Mouse (Mus musculus) spleen, adult 2 months (tissue): ENCODE data around the gene Unc93b1. TPM values are rescaled to one million over a fixed set of nuclear protein-coding genes. Genes with fewer than 3 reads are reported as not detected.
"Not testable (repeated sequence)": the region's sequence is repeated elsewhere in the genome, so short reads cannot be mapped to it uniquely, and the experiment has no call there.

Experiments used
- DNase-seq, 2 experiments: peaks; one replicate each; pipeline versions ENCODE4 v3.0.0 to v3.0.0-alpha.2; 2012 to 2021; ENCODE audit warnings: low spot score in 2 of 2, low read depth in 1 of 2
- H3K27ac ChIP-seq: fragments of 200-500 bp; 2 replicates; pipeline ENCODE4 v1.5.1; 2012; ENCODE audit warnings: low read length, inconsistent platforms; ENCODE audit not compliant: insufficient read depth
- H3K27me3 ChIP-seq: fragments of 200-500 bp; 2 replicates; pipeline ENCODE4 v1.6.1; 2012; ENCODE audit warnings: mild to moderate bottlenecking, moderate library complexity, low read length, inconsistent platforms; ENCODE audit not compliant: control insufficient read depth, insufficient read depth
- H3K36me3 ChIP-seq: fragments of 200-500 bp; 2 replicates; pipeline ENCODE4 v1.6.1; 2012; ENCODE audit warnings: mild to moderate bottlenecking, low read length, inconsistent platforms; ENCODE audit not compliant: control insufficient read depth, insufficient read depth
- H3K4me1 ChIP-seq: fragments of 200-500 bp; 2 replicates; pipeline ENCODE4 v1.6.1; 2011; ENCODE audit warnings: inconsistent platforms; ENCODE audit not compliant: control insufficient read depth, insufficient read depth, insufficient read length
- H3K4me3 ChIP-seq: fragments of 200-500 bp; 2 replicates; pipeline ENCODE4 v1.5.1; 2011; ENCODE audit warnings: mild to moderate bottlenecking, inconsistent platforms; ENCODE audit not compliant: insufficient read depth, insufficient read length; ENCODE audit errors: extremely low read depth
- CTCF ChIP-seq: fragments of 200-500 bp; IDR thresholded peaks from 2 replicates; pipeline ENCODE4 v1.5.1; 2011; ENCODE audit warnings: mild to moderate bottlenecking, inconsistent platforms; ENCODE audit not compliant: insufficient read depth, insufficient read length, insufficient replicate concordance; ENCODE audit errors: extremely low read depth
- POLR2A ChIP-seq: fragments of 200-500 bp; IDR thresholded peaks from 2 replicates; pipeline ENCODE4 v1.6.1; 2011; ENCODE audit warnings: low read depth, low read length, inconsistent platforms
- WGBS: fragments of 180-500 bp; shearing (Covaris S2); methylation state at CpG from one replicate; pipeline ENCODE4 v1.1.7; 2018; 5-methylcytosine and 5-hydroxymethylcytosine counted together
- polyA plus RNA-seq: library from polyadenylated mRNA; depleted of rRNA; stranded (reverse); fragments of >200 nt; gene quantifications from 2 replicates; pipeline ENCODE4 v1.2.3, GENCODE M21; 2012

The Unc93b1 gene
- polyA plus RNA-seq, 1 experiment: 753 TPM

GRCm38 (mm10) chr19:3952099-3952498 is 17.1 kb downstream of the Unc93b1 start:
- H3K4me1 ChIP-seq: no peaks in the 10 kb centered on the region
- DNase-seq: no peak
- 65% methylated on average over 1 of the region's 1 CpGs for WGBS
- TF ChIP-seq POLR2A: no peak
- TF ChIP-seq CTCF: no peak
- no peak overlapping the region for H3K27ac ChIP-seq
- H3K27me3 ChIP-seq: no peaks in the 10 kb centered on the region
- H3K36me3 ChIP-seq: peaks cover 26% of the 10 kb centered on the region
- H3K4me3 ChIP-seq: no peak overlapping the region

GRCm38 (mm10) chr19:3955033-3955432 is 20.0 kb downstream of the Unc93b1 start:
- no peak for TF ChIP-seq POLR2A
- TF ChIP-seq CTCF: no peak
- H3K27ac ChIP-seq: no peak overlapping the region
- WGBS: 75% methylated on average over 3 of the region's 3 CpGs

GRCm38 (mm10) chr19:3955804-3956203 is 20.8 kb downstream of the Unc93b1 start:
- Histone ChIP-seq H3K27me3 (no peaks in the 10 kb centered on the region), H3K4me3 (no peak overlapping the region), H3K27ac (no peak overlapping the region), H3K4me1 (no peaks in the 10 kb centered on the region), H3K36me3 (no peaks in the 10 kb centered on the region)
- 89% methylated on average over 4 of the region's 4 CpGs for WGBS
- TF ChIP-seq POLR2A (no peak), CTCF (no peak)
- no peak for DNase-seq

More at GRCm38 (mm10) chr19:3955033-3955432, 20.0 kb downstream of the Unc93b1 start:
- H3K4me3 ChIP-seq: no peak overlapping the region
- no peak for DNase-seq
- H3K27me3 ChIP-seq: no peaks in the 10 kb centered on the region
- peaks cover 2% of the 10 kb centered on the region; the same call in 1 of the 2 replicates for H3K36me3 ChIP-seq
- no peaks in the 10 kb centered on the region for H3K4me1 ChIP-seq

DNA sequence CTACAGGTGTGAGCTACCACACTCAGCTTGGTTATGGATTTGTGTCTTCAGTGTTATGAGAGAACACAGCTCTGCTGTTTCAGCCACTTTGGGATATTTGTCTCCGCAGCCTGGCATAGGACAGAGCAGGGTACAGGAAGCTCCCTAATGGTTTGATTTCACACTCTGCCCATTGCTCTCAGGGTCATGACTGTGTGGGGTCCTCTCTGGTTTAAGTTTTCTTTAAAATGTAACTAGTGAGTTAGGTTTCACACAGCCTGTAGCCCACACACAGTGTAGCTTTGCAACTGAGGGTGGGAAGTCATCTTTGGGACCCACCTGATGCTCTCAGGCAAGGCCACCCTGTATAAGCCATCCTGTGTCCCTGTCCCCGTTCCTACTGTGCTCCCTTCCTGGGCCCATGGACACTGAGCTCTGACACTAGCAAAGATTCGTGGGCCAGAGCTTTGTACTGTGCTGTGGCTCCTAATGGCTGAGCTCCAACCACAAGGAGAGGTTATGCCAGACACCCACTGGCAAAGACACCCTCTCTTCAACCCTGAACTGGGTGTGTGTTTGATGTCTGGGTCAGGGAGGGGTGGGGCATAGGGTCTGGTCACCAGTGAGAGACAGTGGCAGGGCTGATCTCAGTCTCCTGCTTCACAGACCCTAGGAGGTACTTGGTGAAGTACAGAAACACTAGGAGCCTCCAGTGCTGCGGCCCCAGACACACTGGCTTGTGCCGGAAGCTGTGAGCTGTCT is 22.5 kb downstream of the Unc93b1 start:
- not testable (repeated sequence) for H3K27me3 ChIP-seq, H3K4me1 ChIP-seq, H3K4me3 ChIP-seq, H3K36me3 ChIP-seq, DNase-seq, H3K27ac ChIP-seq
- WGBS: 86% methylated on average over 5 of the region's 5 CpGs

DNA sequence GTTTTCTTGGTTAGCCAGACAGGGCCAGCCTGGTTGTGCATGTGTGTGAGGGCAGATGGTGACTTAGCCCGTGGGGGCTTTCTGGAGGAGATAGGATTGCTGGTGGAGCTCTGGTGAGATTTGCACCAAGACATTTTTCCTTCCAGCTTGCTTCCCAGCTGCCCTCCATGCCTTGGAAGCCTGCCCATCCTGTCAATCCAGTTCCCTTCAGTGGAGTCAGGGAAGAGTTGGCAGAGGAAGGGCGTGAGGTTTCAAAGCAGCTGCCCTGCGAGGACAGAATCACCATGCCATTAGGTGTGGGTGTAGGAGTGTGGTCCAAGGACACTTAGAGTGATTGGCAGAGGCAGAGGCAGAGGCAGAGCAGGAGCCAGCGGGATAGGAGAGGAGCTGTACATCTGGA is 23.5 kb downstream of the Unc93b1 start, which contains the start of gene Aldh3b3:
Gene Aldh3b3, plus strand, starts transcription at position 176 of the 400 bp plus-strand sequence.
- H3K27me3 ChIP-seq: no peaks in the 10 kb centered on the region
- WGBS: 84% methylated on average over 4 of the region's 4 CpGs
- no peak within 1 kb of the TSS for H3K27ac ChIP-seq
- TF ChIP-seq CTCF (no peak), POLR2A (no peak)
- no peak within 1 kb of the TSS for H3K4me3 ChIP-seq
- H3K36me3 ChIP-seq: no peaks in the 10 kb centered on the region
- no peak for DNase-seq
- H3K4me1 ChIP-seq: no peaks in the 10 kb centered on the region

- no peaks in the 10 kb centered on the region for H3K4me1 ChIP-seq
- H3K4me3 ChIP-seq: no peak overlapping the region
- TF ChIP-seq CTCF (no peak), POLR2A (no peak)
- DNase-seq: no peak
- no peaks in the 10 kb centered on the region for H3K36me3 ChIP-seq
- H3K27me3 ChIP-seq: no peaks in the 10 kb centered on the region
- no peak overlapping the region for H3K27ac ChIP-seq
These were observed 24.0 kb downstream of the Unc93b1 start for GRCm38 (mm10) chr19:3959030-3959429.

- H3K4me1 ChIP-seq: no peaks in the 10 kb centered on the region
- H3K27ac ChIP-seq: no peak overlapping the region
- H3K36me3 ChIP-seq: no peaks in the 10 kb centered on the region
- H3K4me3 ChIP-seq: no peak overlapping the region
- no peak for DNase-seq
- TF ChIP-seq CTCF (no peak), POLR2A (no peak)
- H3K27me3 ChIP-seq: no peaks in the 10 kb centered on the region
- 70% methylated on average over 5 of the region's 5 CpGs for WGBS
These were observed 25.2 kb downstream of the Unc93b1 start for GRCm38 (mm10) chr19:3960211-3960610.

DNA sequence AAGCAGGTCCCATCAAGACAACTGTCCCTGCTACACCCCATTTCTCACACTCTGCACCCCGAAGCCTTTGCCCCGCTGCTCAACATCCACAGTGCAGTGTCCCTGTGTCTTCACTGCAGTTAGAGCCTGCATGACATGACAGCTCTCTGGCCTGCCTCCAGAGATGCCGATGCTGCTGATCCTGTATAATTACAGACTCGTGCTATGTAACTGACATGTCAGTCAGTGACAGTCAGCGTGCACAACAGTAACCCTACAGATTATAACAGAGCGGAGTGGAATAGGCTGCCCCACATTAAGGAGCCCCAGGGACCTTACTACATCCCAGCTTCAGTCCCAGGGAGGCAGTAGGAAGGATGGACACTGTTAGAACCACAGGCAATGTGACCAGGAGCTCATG is 26.8 kb downstream of the Unc93b1 start:
- not testable (repeated sequence) for DNase-seq
- 93% methylated on average over 6 of the region's 6 CpGs for WGBS

More for the DNA sequence above, 26.8 kb downstream of the Unc93b1 start:
- H3K4me1 ChIP-seq, H3K36me3 ChIP-seq, H3K27ac ChIP-seq, H3K4me3 ChIP-seq, H3K27me3 ChIP-seq: not testable (repeated sequence)
